Mouse (Mus musculus) CD8-positive naive resting alpha-beta T cell, adult 2 months (primary cell): ENCODE measurements at regions not wholly inside any gene's neighbourhood (a gene's known extent, or its start where the extent isn't known, plus 50 kb on each side); places are given as distances from the start of the nearest gene placed in this dataset.

Experiments used
- DNase-seq, 2 experiments: peaks; one replicate each; pipeline ENCODE4 v3.0.0; 2022; ENCODE audit warnings: low read depth in 2 of 2, low spot score in 2 of 2

DNA sequence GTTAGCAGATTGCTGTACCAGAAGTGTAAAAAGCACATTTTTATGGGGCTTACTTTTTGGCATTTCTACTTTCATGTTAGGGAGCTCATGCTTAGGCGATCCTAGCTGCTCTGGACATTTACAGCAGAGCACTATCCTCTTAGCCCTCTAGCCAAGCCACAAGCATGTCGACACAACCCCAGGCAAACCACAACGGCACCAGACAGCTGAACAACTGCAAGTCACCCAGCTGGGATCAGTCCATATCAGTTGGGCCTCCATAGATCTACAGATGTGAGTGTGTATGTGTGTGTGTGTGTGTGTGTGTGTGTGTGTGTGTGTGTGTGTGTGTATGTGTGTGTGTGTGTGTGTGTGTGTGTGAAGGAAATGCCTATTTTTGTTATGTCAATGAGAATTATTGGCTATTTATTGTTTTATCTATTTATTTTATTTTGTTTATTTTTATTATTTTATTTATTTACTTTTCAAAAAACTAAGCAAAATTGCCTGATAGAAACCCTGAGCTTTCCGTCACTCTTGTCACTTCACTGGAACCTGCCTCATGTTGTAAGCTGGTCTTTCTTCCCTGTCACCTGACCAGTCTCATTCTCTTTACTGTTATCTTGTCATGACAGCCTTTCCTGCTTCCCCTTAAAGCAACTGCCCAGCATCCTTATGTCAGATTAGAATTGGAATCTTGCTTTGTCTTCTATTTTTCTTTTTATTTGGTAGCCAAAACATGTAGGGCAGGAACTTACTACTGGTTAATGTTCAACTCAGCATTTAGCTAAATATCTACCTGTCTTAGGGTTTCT is 208.2 kb downstream of the Mex3b start:
- no peak for DNase-seq

DNA sequence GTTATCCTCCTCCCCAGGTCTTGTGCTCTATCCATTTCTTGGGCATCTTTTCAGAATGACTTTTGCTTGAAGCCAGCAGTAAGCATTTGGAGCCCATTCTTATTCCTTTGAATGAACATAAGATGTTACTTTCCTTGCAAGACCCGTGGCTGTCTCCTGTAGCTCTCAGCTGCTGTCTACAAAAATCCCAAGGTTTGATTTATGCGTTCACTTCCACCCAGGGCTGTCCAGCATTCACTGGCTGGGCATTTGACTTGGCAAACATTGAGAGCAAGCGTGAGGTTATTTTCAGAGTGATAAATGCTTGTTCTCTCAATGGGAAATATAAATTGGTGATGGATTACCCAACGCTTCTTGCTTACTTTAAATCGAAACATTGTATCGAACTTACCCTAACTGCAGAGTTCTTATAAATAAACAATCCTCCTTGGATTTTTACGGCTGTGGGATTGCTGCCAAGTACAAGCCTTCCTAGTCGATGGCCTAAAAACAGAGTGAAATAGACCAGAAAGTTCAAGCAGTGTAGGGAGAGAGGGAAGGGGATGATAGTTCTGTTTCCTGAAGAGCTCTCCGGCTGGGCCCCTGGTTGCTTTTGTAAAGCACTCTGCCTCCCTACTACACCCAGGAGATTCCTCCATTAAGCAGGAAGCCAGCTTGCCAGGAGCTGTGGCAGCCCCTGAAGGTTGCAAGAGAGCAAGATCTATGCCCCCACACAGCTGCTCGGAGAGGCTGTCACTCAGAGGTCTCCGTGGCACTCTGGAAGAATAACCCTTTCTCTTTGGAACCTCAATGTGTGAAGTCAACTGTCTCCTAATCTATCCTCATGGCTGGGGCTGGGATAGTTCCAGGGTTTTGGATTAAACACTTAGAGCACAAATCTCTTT is 210.1 kb downstream of the Mex3b start:
- no peak for DNase-seq

DNA sequence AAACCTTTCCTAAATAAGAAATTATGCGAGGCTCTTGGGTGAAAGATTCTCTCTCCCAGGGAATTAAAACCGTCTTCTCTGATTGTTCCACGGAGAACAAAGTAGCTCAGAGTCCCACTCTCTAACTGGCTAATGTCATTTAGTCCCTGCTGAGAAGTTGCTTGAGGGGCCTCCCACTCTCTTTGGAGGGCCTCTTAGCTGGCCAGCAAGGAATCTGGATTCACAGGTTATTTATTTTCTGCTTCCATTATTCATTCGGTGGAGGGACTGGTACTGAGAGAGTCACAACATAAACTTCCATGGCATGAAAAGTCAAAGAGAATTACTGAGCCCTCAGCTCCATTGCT is 210.8 kb downstream of the Mex3b start:
- no peak for DNase-seq

DNA sequence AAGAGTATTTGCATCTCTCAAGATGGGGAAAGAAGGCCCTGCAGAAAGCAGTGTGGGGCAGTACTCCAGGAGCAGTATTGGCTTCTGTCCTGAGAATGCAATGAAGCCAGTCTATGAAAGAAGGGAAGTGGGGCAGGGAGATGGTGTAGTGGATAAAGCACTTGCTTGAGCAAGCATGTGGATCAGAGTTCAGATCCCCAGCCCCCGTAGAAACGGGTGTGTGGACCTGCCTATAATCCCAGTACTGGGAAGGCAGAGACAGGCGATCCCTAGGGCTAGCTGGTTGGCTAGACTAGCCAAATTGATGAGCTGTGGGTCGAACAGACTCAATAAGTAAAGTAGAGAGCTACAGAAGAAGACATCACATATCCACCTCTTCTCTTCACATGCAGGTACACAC is 211.6 kb downstream of the Mex3b start:
- no peak for DNase-seq

DNA sequence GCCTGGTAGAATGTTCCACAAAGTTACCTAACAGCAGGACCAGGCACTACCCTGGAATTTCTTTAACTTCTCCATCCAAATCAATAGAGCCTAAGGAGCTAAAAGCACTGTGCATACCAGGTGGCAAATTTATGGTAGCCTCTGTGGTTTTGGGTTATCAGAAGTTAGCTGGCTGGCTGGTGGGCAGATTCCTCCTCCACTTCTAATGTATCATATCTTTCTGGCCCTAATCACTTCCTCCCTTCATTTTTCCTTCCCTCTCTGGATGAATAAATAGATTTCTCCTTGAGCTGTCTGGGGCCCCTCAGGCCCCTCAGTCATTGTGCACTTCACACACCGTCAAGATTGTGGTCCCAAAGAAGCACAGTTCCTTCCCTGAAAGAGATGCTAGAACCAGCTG is 212.7 kb downstream of the Mex3b start:
- no peak for DNase-seq

DNA sequence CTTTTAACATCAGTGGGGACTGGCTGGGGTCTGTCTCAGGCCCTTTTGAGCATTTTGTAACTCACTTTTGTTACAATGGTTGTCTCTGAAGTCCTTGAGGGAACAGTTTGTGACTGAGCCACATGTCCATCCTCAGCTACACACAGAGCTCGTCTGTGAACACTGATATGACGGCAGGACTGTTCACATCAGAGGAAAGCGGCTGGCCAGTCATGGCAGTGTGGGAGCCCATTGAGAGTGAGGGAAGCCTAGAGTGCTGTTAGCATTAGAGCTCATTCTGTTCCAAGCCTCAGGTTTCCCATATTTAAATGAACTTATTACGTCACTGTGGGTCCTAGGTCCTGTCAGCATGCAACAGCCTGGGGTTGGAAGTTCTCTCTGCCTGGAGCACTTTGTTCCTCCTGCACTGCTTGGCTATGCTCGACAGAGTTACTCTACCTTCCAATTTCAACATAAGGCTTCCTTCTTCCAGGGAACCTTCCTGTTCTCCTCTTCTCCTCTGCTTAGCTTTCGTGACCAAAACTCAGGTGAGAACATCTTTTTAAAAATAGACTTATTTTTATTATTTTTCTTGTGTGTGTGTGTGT is 217.5 kb downstream of the Mex3b start:
- DNase-seq = no peak

DNA sequence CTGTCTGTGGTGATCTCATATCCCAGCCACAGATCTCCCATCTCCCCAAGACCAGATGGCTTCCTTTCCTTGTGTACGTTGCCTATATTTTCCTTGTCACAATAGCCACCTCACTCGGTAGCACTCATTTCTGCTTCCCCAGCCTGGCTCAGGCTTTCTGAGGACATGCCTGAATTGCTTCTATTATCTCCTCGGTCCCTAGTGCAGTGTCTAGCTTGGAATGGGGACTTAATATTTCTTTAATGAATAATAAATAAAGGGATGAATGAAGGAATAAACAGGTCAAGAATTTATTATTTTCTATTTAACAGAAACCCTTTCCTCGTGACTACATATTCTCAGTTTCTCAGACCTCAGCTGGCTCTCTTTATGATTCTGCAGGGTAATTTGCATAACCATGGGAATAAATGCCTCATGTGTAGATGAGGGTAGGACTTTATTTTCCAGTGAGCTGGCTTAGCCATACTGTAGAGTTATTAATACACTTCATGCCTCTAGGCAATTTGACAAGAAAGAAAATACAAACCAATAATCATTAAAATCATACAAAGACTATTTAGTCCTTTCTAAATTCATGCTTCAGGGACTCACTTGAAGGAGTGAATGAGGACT is 218.5 kb downstream of the Mex3b start:
- no peak for DNase-seq

DNA sequence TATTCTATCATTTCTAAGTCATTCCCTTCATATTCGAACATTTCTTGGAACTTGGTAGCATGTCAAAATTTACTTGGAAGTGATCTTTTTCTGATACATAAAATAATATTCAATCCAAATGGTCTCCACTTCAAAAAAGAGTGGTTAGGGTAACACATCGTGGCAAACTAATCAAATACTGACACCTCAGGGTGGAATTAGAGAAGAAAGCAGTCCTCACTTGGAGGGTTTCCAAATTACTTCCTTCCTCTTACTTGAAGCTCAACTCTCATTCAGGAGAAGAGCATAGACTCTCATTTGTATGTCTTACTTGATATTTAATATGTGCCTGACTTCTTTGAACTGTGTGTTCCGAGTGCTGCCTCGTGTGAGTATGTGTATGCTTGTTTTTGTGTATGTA is 220.3 kb downstream of the Mex3b start:
- DNase-seq = no peak

DNA sequence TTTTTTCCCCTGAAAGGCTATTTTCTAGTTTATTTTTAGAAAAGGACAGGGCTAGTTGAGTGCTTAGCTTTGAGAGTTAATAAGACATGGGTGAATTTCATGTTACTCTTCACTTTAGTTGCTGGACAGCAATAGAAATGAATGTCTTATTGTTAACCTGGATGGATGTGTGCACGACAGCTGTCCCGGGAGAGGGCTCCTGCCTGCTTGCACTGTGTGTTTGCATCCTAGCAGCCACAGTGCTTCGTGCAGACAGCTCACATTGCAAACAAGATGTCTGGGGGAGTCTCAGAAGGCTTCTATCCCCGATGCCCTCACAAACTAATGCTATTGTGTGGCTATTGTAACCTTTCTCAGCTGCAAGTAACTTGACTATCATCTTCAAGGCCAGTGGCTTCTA is 221.0 kb downstream of the Mex3b start:
- DNase-seq = no peak

DNA sequence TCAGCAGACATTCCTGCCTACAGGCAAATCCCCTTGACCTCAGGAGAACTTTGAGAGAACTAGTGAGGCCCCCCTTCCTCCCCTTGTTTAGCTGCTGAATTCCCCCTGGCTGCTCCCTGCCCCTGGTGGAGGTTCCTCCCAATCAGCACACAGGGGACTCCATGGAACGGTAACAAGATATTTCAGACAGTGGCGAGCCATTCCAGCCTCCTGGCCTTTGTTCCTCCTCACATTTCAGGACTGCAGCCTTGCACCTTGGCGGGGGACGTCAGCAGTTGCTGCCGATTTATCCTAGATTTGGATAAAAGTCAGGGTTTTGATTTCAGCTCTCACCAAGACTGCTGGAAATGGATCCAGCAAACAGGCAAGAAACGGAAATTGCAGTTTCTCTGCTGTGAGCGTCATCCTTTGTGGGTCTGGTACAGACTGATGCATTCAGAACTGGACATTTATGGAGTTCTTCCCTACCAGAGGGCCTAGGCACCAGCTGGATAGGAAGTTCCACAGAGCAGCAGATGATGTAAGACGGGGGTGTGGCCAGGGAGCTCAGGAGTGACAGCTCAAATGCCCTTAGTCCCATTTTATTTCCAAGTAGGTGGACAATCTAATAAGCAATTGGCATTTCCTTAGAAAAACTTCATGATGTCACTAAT is 222.3 kb downstream of the Mex3b start:
- DNase-seq = no peak

DNA sequence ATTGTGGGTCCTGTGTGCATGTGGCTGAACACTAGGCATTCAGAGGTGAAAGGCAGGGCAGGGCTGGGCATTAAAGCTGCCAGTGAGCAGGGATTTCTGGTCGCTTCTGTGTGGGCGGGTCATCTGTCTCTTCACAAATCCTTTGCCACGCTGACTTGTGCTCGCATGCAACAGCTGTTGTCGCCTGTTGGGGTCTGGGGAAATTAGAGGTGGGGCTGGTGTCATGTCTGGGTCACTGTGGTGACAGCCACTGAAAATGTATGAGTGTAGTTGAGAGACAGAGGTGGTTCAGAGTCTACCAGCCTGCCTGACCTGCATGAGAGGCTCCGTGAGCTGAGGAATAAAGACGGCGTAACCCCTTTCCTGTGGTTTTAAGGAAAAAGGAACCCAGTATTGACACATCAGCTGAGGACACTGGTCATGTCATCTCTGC is 226.8 kb downstream of the Mex3b start:
- no peak for DNase-seq

DNA sequence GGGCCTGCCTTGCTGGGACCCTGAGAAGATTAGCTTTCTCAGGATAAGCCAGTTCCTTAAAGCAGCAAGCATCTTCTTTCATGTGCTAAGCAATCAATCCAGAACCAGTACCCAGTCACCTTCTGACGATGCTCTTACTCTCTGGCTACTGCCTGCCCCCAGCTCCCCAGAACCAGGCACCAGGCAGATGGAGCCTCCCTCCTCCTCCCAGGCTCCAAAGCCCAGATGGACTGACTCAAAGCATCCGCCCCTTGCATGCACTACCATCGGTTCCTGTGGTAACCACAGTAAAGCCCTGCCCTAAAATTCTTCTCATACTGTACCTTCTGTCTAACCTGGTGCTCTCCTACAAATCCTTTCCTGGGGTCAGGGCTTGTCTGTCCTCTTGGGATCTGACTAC is 227.8 kb downstream of the Mex3b start:
- DNase-seq = no peak

DNA sequence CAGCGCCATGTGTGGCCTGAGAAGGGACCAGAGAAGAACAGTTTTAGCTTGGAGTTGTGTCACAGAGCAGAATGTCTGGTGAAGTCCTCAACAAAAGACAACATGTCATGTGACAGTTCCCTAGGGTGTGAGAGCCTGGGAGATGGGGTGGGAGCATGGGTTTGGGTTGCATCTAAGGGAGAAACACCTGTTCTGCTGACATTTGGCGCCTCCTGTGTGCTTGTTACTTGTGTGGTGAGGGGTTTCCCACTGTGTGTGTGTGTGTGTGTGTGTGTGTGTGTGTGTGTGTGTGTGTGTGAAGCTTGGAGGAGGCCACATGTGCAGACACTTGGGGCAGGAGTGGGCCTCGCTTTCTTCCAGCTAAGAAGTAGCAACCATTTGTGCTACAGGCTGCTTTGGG is 228.5 kb downstream of the Mex3b start:
- no peak for DNase-seq

DNA sequence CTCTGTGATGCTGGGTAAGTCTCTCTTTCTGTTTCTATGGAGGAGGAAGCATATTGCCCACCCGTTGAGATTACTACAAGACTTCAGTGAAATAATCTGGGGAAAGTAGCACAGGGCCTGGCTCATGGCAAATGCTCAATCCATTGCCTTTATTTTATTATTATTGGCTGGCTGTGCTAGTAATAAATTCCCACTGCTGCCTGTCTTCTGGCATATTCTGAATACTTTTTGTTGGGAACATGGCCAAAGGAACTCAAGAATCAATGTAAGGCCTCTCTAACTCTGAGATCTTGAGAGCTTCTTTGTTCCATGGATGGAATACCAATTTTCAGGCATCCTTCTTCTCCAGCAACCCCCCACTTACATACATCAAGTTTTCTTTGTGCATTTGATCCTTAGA is 237.3 kb downstream of the Mex3b start:
- no peak for DNase-seq

DNA sequence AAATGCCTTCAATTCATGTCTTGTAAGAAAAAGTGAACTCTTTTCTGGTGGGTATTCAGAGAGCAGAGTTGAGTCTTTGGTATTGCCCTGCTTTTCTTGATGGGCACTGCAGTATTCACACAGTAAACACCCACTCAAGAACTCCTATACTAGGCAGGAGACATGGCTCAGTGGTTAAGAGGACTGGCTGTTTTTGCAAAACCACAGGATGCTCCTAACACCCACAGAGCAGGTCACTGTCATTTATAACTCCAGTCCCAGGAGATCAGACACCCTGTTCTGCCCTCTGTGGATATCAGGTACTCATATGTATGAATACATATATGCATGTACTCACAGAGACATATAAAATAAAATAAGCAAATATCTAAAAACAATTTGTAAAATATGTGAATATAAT is 238.5 kb downstream of the Mex3b start:
- no peak for DNase-seq

DNA sequence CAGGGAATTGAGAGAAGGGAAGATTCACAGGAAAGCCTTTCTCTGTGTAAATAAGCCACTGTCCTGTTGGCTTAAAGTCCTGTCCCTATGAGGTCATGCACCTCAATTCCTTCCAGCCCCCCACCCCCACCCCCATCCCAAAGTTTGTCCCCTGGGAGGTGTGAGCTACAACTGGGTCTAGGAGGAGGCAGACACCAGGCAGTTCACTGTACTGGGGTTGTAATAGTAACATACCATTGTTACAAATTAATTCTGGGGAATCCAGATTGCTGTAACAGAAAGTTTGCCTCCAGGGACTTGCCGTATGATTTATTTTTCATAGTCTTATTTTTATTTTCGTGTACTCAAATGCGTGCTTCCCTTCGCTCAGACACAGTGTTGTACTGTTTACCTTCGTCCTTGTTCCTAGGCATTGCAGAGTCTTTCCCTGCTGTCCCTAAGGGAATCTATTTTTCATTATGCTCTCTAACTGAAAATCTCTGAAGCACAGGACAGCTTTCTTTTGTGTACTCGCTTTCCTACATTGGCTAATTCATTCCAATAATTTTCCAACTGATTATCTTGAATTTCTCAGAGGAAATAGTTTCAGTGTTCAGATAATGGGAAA is 244.2 kb downstream of the Mex3b start:
- DNase-seq = no peak

DNA sequence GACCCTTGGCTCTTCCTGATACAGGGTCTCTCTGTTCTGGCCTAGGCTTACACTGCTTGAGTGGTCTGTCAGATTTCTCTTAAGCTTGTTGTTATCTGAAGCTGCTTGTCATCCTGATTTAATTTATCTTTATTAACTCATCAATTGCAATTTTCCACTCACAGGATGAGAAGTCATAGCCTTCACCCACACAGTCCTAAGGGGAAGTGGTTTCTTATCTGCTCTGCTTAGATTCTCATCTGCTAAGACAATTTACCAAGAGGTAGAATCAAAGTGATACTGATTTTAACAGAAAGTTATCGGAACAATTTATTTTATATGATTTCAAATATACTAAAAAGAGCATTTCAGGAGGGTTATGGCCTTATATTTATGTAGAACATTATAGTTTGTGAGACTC is 249.4 kb downstream of the Mex3b start:
- DNase-seq = no peak

DNA sequence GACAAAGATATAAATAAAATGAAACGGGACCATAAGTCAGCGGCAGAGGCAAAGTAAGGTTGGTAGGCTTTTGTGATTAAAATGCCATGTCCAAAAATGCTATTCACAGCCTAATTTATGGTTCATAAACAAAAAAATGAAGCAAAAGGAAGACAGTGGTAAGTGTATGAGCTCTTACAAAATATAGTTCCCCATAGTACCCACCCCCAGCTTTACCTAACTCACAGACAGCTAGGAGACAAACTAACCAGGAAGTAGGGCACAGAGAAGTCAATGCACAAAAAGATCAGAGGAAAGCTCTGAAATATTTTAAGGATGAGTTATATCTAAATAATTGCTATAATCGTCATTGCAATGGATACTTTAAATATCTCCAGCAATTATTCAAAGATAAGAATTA is 249.9 kb downstream of the Mex3b start:
- no peak for DNase-seq

DNA sequence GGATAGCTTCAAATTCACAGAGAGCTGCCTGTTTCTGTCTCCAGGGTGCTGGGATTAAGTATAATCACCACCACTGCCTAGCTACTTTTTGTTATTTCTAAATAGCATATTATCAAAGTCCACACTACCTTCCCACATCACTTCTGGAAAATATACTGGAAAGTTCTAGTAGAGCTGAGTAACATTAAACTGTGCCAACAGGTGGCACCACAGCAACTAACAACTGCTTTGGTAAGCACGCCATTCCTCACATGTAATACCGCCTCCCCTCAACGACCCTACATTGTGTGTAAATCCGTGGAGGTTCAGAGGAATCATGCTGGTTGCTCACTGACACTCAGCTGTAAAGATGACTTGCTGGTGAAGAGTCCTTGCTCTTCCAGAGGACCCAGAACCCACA is 259.1 kb downstream of the Mex3b start:
- DNase-seq = no peak

DNA sequence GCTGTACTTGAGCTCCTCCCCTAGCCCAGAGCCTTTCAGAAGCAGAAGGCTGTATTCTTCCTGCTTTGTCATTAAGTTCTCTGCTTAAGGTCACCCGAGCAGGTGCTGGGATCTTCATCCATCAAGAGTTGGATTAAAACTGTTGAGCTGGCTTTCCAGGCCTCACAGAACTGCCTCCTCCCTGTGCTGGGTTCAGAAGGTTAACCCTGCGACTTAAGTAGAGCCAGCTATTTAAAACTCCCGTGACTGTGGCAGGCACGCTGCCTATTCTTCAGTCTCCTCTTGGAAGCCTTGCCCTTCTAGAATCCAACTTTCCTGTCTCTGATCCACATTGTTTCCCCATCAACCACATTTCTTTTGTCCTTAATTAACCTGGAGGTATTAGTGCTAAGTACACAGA is 273.1 kb downstream of the Mex3b start:
- no peak for DNase-seq

DNA sequence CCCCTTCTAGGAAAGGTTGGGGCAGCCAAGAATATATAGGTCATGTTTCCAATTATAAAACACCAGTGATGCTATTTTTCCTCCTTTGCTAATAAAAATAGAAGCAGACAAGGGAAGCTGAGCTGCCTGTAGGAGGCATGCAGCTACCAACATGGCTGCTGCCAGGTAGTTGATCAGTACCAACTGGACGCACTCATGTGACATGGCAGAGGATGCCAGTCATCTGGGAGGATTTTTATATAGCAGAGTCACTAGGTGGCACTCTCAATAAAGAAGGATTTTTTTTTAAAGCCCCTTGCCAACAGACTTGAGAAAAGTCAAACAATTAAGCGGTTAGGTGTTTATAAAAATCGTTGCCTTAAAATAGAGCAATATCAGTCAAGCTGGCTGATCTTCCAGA is 273.5 kb downstream of the Mex3b start:
- DNase-seq = no peak
